Mouse (Mus musculus): ENCODE results near the gene Taar7f. TPM values are rescaled to one million over a fixed set of nuclear protein-coding genes. Genes with fewer than 3 reads are reported as not detected.
"Not testable (repeated sequence)": the region's sequence is repeated elsewhere in the genome, so short reads cannot be mapped to it uniquely, and the experiment has no call there.

Gene Taar7f
- total RNA-seq, 2 experiments from 2014 or later: not detected

DNA sequence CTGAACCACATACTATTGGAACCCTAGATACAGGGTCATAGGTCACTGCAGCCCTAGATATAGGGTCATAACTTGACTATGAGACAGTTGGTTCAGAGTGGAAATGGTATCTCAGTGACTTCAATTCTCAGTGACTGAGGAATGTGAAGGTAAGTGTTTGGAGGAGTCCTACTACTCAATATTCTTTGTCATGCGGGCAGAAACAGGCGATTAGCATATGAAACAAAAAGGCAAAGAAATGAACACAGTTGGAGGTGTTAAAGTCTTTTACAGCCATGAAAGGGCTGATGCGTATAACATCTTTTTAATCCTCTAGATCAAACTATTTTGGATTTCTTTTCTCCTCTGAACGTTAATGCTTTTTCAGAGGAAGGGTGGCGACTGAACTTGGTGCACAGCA, 36.6 kb downstream of the Taar7f start:
- Histone ChIP-seq H3K4me3 (no peak overlapping the region), H3K27ac (no peak overlapping the region)
- TF ChIP-seq CTCF (conservative IDR thresholded peaks at IDR 0.05): no peak
- no peak for DNase-seq (ENCODE audit: low spot score in 2 of 2)

DNA sequence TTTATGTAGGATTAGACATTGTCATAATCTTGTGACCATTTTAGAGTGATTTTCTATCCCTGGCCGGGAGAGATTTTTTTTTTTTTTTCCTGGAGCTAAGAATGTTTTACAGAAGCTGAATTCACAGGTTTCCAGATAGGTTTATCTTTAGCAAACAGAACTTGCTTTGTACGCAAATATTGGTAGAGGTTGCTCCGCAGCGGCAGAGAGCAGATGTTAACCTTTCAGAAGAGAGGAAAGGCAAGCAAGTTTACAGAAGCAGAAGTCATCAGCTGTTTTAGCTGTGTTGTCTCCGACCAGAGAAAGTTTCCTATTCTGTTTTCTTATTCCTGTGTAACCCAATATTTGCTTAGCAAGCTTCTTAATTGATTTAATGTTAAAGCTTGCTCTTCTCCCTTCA, 37.2 kb downstream of the Taar7f start:
- no peak for DNase-seq (ENCODE audit: low spot score in 2 of 2)
- Histone ChIP-seq H3K27ac (no peak overlapping the region), H3K4me3 (no peak overlapping the region)
- TF ChIP-seq CTCF (conservative IDR thresholded peaks at IDR 0.05): no peak

DNA sequence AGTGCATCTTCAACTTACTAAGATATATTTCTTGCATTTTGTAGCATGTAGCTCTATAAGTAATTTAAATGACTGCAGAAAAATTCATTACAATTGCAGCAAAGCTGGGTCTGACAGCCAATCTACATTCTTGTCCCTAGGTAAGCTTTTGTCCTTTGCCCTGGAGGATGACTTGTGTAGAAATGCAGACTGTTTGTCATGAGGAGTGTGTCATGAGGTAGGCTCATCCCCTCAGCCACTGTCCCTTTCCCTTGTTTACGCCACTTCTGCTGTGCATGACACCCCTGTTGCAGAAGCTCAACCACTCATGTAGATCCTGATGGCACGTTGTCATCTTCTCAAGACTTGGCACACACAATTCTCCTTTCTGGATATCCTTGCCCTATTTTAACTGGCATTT, 37.9 kb downstream of the Taar7f start:
- H3K27ac ChIP-seq: no peak overlapping the region
- TF ChIP-seq CTCF (conservative IDR thresholded peaks at IDR 0.05): no peak
- no peak for DNase-seq (ENCODE audit: low spot score in 2 of 2)
- no peak overlapping the region for H3K4me3 ChIP-seq

DNA sequence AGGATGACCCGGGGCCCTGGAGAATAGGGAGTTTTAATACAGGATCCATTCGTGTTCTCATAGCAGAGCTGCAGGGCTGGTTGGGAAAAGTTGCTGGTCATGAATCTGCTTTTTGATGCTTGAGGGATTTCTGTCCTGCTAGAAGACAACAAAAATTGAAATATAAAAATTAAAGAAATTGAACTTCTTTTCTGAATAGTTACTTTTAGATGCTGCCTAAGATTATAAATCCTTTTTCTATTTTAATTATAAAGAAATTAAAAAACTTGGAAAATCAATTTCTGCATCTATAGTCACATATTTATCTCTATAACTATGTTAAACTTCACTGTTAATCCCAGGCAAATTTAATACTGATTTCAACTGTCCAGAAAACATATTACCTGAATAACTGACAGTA, 42.9 kb downstream of the Taar7f start, which contains the start of gene Taar8b:
Gene Taar8b, minus strand, starts transcription at position 101 of the 400 bp plus-strand sequence.
- no peak for TF ChIP-seq CTCF (conservative IDR thresholded peaks at IDR 0.05)
- Histone ChIP-seq H3K27ac (no peak within 1 kb of the TSS), H3K4me3 (no peak within 1 kb of the TSS)
- DNase-seq (ENCODE audit: low spot score in 2 of 2): no peak

DNA sequence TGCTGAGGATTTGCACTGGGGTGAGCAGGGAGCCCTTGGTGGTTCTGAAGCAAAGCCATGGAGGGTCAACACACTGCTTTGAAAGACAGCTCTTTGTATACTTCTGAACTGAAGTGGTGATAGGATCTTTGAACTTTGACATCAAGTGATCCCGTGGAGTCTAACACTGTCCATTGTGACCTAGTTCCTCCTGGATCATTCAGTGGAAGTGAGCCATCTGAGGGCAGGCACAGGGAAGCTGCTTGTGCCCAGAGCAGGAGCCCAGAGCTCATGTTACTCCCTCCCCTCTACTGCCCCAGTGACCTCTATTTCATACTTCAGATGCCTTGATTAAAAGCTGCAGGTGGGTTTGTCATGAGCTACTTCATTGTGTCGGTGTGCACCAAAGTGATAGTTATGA, 47.7 kb downstream of the Taar7f start:
- DNase-seq (ENCODE audit: low spot score in 2 of 2); H3K4me3 ChIP-seq; H3K27ac ChIP-seq: not testable (repeated sequence)

Other genes with a start within 250 kb of the Taar7f start
- gene Vnn3, start 198.0 kb upstream of the Taar7f start, total RNA-seq (2021): under 1 TPM in 1 of 2 experiments, not detected in 1; 0.26 TPM
- gene Vnn1, start 154.8 kb upstream of the Taar7f start, total RNA-seq (2021): under 1 TPM in 1 of 2 experiments, not detected in 1; 0.20 TPM
- gene Taar1, start 129.2 kb upstream of the Taar7f start, total RNA-seq (2021): not detected
- not detected for gene Taar2, start 110.9 kb upstream of the Taar7f start, total RNA-seq (2021)
- not detected for gene Taar3, start 100.0 kb upstream of the Taar7f start, total RNA-seq (2021)
- not detected for gene Taar4, start 89.0 kb upstream of the Taar7f start, total RNA-seq (2021)
- gene Taar5, start 78.8 kb upstream of the Taar7f start, total RNA-seq (2021): not detected
- gene Taar6, start 63.9 kb upstream of the Taar7f start, total RNA-seq (2021): not detected
- not detected for gene Taar7a, start 56.0 kb upstream of the Taar7f start, total RNA-seq (2021)
- not detected for gene Taar7b, start 49.6 kb upstream of the Taar7f start, total RNA-seq (2021)
- not detected for gene Taar7d, start 22.3 kb upstream of the Taar7f start, total RNA-seq (2021)
- gene Taar7e, start 11.9 kb upstream of the Taar7f start, total RNA-seq (2021): not detected
- gene Taar8a, start 27.0 kb downstream of the Taar7f start, total RNA-seq (2021): not detected
- not detected for gene Taar8b, start 42.8 kb downstream of the Taar7f start, total RNA-seq (2021)
- gene Taar8c, start 52.4 kb downstream of the Taar7f start, total RNA-seq (2021): not detected
- gene Taar9, start 60.0 kb downstream of the Taar7f start, total RNA-seq (2021): not detected
- 100 to 1,000 TPM; 131 to 136 TPM for gene Stx7, start 99.8 kb downstream of the Taar7f start, total RNA-seq (2021)
- gene Moxd1, start 174.0 kb downstream of the Taar7f start, total RNA-seq (2021): 10 to 100 TPM; 10.8 to 15.8 TPM

All from layer of hippocampus, adult 2 months (tissue).